Mouse (Mus musculus): ENCODE data around the gene Cacnb3.
A peak's percentile ranks its signal among the peaks of the same experiment; 100 is the strongest.

Gene Cacnb3

DNA sequence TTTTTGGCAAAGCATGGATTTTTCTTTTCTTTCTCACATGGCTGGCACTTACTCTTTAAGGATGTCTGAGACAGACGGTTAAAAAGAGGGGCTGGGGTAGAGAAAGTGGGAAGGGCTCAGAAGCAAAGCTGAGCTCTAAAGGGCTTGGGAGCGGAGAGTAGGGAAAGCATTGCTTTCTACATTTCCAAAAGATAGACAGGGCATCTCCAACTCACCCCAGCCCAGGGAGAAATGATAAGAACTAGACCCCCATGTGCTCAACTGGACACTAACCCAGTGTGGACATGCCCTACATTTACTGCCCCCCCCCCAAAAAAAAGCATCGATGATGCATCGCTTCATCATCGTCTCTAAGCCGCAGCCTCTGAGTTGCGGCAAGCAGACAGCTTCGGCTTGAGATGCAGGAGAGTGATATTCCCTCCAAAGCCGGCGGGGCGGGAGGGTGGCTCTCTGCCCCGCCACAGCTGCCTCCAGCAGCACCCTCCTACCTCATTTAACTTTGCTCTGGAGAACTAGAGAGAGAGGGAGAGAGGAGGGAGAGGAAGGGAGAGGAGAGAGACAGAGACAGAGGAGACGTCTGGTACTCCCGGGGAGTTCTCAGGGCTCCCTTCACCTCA lies 45.1 kb downstream of the Cacnb3 start:
- DNase-seq (ENCODE audit: low read depth) = no peak

DNA sequence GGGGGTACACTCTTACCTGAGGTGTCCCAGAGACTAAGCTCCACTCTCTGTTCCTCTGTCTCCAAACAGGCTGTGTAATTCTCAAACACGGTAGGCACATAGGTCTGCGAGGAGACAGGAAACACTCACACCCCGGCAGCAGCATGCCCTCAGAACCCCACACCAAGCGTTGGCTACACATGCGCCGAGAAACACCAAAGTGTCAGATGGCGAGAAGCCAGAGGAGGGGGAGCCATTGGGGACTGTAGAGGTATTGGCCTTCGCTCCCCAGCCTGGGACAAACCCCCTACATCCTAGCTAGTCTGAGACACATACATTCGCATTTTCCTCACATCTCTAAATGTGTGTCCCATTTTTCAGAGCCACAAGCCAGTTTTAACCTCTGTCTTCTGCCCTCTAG lies 45.8 kb downstream of the Cacnb3 start:
- DNase-seq (ENCODE audit: low read depth) = no peak

DNA sequence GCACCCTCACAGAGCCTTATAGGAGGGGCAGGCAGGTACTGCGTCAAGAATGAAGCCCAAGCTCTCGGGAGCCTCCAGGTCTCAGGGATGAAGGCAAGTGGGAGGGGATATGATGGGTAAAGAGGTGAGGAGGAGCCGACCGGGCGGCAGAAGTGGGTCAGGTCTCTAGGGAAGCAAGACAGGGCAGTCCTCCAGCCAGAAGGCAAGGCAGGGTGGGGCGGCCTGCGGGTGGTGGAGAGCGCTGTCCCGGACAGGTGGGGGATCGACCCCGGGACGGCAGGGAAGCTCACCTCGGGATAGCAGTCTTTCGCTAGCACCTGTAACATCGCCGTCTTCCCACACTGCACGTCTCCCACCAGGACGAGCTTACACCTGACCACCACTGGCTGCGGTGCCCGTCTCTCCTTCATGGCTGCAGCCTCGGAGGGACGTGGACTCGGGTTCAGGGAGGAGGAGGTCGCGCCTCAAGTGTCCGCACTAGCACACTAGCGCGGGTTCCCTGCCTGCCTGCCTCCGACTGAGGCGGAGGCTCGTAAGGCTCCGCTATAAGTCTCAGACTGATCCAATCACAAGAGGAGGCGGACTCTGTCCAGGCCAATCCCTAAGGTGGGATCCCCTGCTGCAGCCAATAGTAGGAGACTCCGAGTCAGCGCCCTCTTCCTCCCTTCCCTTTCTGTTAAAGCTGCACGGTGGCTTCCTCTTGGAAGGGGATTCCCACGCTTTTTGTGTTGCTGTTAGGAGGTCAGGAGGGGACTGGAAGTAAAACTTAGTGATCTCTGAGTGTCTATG lies 46.5 kb downstream of the Cacnb3 start, which contains the start of gene Rnd1:
Rnd1 (minus strand) TSS at position 522 of the 789 bp plus-strand sequence.
- DNase-seq (ENCODE audit: low read depth) = peak; percentile 82

DNA sequence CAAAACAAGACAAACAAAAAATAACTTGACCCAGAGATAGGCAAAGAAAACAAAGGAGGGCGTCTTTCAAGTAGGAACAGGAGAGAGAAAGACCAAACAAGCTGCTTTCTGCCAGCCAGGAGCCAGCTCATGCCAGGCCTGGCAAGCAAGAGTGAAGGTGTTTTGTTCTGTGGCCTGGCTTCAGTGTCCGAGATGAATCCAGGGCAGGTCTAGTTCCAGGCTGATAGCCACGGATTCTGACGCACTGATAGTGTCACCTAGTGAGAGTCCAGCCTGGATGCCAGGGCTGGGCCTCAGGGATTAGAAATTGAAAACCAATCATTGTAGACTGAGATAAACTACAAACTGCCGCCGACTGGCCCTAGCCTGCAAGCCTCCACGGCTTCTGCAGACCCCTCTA lies 47.3 kb downstream of the Cacnb3 start:
- DNase-seq (ENCODE audit: low read depth) = no peak

DNA sequence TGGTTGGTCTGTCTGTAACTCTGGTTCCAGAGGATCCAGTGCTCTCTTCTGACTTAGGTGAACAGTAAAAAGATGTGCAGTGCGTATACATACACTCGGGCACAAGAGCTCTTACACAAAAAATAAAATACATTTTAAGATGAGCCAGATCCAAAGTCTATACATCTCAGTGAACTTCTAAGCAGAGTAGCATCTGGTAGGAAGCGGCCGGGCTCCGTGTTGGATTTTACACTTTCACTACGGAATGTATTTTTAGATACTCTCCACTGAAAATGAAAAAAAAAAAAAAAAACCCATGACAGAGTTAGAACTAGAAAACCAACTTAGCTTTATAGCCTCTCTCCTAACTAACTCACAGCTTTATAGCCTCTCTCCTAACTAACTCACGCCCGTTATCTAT lies 50.0 kb downstream of the Cacnb3 start:
- DNase-seq (ENCODE audit: low read depth) = no peak

DNA sequence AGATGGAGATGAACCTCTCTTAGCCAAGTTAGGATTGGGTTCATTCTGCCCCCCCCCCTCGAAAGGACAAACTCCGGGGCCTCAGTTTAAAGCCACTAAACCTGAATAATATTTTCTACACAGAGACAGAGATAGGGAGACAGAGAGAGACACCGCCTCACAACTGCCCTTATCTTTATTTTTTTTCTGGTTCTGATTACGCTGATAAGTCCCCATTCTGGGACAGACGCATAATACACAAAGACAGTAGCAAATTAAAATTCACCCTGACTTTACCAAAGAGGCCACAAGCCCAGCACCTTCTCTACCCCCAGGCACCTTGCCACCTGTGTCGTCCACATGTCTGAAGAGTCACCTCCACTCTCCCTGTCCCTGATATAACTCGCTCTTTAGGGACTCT lies 51.0 kb downstream of the Cacnb3 start:
- no peak for DNase-seq (ENCODE audit: low read depth)

DNA sequence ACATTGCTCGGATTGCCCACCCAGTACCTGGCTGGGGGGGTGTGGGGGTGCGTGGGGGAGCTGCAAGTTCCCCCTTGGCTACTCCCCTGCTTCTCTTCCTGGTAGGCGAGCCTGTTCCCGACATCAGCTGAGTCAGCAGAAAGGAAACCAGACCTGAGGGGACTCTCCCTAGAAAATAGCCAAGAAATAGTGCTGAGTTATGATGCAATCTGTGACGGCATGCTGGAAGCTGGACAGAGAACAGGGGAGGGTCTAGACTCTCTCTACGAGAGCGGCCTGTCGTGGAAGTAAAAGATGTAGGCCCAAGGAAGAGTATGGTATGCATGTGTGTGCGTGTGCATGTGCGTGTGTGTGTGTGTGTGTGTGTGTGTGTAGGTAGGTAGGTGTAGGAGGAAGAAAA lies 52.5 kb downstream of the Cacnb3 start:
- peak; percentile 51 for DNase-seq (ENCODE audit: low read depth)

DNA sequence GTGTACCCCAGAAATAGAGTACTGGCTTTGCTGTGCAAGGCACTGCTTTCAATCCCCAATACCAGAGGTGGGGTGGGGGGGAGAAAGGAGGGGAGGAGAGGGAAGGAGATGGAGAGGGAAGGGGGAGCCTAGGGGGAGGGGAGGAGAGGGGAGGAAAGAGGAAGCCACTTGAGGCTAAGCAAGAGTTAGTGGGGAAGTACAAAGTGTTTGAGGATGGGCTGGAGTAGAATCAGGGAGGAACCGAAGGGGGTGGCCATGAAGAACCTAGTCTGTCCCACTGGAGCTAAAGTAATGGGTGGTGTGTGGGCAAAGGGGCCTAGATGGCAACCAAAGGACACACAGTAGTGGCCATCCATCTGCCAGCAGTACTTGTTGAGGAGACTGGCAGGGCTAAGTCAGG lies 53.1 kb downstream of the Cacnb3 start:
- no peak for DNase-seq (ENCODE audit: low read depth)

DNA sequence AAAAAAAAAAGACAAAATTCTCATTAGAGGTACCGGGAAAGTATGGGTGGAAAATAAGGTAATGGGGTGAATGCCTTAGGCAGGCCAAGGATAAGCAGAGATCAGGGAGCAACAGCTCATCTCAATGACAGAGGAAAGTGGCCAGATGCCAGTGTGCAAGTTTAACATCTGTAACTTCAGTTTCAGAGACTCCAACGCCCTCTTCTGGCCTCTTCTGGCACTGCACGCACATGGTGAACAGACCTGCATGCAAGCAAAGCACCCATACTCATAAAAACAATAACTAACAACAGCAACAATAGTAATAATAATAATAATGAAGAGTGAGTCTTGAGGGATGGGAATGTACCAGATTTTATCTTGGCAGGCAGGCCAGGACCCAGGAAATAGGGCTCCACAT lies 55.3 kb downstream of the Cacnb3 start:
- no peak for DNase-seq (ENCODE audit: low read depth)

DNA sequence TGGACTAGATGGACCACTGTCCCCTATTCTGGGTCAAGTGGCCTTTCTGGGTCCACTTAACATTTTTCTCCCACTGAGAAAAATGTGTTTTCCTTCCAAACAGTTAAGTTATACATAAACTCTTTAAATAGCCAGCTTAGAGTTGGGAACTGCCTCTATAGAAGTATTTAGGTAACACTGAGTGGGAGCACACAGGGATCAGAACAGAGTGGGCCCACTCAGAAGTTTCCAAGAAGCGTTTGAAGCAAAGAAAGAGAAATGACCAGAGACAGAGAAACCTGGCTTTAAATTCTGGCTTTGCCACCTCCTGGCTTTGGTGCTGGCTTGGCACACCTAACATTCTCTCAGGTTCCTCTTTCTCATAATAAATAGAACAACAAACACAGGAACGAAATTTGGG lies 59.0 kb downstream of the Cacnb3 start:
- DNase-seq (ENCODE audit: low read depth) = no peak

DNA sequence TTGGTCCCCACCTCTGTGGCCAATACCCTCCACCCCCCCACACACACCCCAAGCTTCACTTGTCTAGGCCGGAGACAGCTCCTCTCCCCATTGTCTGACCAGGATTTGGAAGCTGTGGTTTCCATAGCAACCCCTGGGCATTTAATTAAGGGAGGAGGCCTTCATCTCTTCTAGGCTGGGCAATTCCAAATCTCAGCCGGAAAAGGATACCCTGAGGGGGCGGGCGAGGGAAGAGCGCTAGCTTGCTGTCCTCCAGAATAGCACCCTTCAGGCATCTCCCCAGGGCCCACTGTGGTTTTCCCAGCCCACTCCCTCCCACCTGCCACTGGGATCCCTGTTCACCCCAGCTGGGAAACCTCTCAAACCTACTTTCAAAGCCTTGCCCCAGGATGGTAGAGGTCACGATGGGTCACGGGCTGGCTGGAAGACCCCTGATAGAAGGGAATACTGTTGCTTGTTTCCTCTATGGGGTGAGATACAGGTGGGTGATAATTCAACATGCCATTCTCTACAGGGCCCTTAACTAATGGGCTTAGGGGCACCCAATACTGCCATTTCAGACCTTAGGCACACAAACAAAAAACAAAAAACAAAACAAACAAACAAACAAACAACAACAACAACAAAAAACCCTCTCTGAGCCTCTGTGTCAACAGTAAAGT lies 61.0 kb downstream of the Cacnb3 start:
- no peak for DNase-seq (ENCODE audit: low read depth)

DNA sequence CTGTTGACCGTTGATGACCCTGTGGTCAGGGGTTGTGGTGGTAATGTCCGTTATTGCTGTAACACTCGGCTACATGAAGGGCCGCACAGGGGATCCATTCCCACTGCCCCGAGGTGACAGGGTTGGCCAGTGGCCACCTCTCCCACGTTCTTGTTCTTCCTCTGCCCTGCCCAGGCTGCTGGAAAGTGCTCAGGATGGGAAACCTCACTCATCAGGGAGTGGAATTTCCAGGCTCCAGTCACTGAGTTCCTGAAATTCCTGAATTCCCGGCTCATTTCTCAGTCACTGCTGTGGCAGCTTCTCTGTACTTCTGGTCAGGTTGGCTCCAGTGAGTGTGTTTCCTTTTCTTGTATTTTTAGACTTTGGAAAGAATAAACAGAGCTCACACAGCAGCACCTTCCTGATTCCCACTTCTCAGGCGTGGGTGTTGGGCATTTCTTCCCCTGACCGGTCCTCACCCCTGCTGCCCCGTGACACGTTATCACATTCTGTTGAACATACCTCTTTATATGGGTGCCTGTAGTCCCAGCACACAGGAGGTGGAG lies 61.6 kb downstream of the Cacnb3 start:
- DNase-seq (ENCODE audit: low read depth) = peak; percentile 88
